Mouse (Mus musculus) intestine, embryonic 14.5 days (tissue): ENCODE data around the gene Alox12b. TPM values are rescaled to one million over a fixed set of nuclear protein-coding genes. Genes with fewer than 3 reads are reported as not detected.
A peak's percentile ranks its signal among the peaks of the same experiment; 100 is the strongest.

Experiments used
- ATAC-seq: fragments of 200-750 bp; cut with Nextera tagmentation; replicated peaks from 2 replicates; pipeline ENCODE4 v1.8.0; 2017; ENCODE audit warnings: low read depth, moderate number of reproducible peaks, moderate TSS enrichment, moderate library complexity; ENCODE audit not compliant: low FRiP score, low TSS enrichment
- DNase-seq: peaks from one replicate; pipeline ENCODE4 v3.0.0-alpha.2; 2018; ENCODE audit warnings: low spot score
- H3K27ac ChIP-seq: fragments of 300-500 bp; sonication (generic); 2 replicates; pipeline ENCODE4 v1.5.1; 2014; ENCODE audit warnings: low read depth, mild to moderate bottlenecking, control low read depth
- H3K27me3 ChIP-seq: fragments of 300-500 bp; sonication (generic); replicated peaks from 2 replicates; pipeline ENCODE4 v1.6.1; 2014; ENCODE audit warnings: low read length, control low read depth; ENCODE audit not compliant: control insufficient read depth, insufficient read depth
- H3K36me3 ChIP-seq: fragments of 300-500 bp; sonication (generic); 2 replicates; pipeline ENCODE4 v1.6.1; 2014; ENCODE audit warnings: low read length, control low read depth; ENCODE audit not compliant: control insufficient read depth, insufficient read depth
- H3K4me1 ChIP-seq: fragments of 300-500 bp; sonication (generic); replicated peaks from 2 replicates; pipeline ENCODE4 v1.6.1; 2014; ENCODE audit warnings: low read length, control low read depth, mixed read lengths; ENCODE audit not compliant: control insufficient read depth, insufficient read depth
- H3K4me2 ChIP-seq: fragments of 300-500 bp; sonication (generic); 2 replicates; pipeline ENCODE4 v1.6.1; 2014; ENCODE audit warnings: low read length
- H3K4me3 ChIP-seq: fragments of 300-500 bp; sonication (generic); 2 replicates; pipeline ENCODE4 v1.5.1; 2014; ENCODE audit warnings: low read depth, low read length, control low read depth, mixed read lengths
- H3K9ac ChIP-seq: fragments of 300-500 bp; sonication (generic); 2 replicates; pipeline ENCODE4 v1.6.1; 2014; ENCODE audit warnings: mild to moderate bottlenecking, low read length
- H3K9me3 ChIP-seq: fragments of 300-500 bp; sonication (generic); 2 replicates; pipeline ENCODE4 v1.6.1; 2016; ENCODE audit warnings: low read length, control low read depth; ENCODE audit not compliant: control insufficient read depth
- WGBS: fragments of 180-500 bp; shearing (Covaris S2); extraction: QIAGEN DNeasy Blood & Tissue Kit; methylation state at CpG from one replicate; pipeline ENCODE4 v1.1.7; 2014; 5-methylcytosine and 5-hydroxymethylcytosine counted together
- polyA plus RNA-seq: library from polyadenylated mRNA; unstranded; fragments of >200 nt; fragmentation: Nextera tagmentation; extraction: Ambion mirVana; gene quantifications from 2 replicates; pipeline ENCODE4 v1.2.1, GENCODE M21; 2014

The Alox12b gene
- 0.12 and 0.28 TPM in 2 replicates for polyA plus RNA-seq

DNA sequence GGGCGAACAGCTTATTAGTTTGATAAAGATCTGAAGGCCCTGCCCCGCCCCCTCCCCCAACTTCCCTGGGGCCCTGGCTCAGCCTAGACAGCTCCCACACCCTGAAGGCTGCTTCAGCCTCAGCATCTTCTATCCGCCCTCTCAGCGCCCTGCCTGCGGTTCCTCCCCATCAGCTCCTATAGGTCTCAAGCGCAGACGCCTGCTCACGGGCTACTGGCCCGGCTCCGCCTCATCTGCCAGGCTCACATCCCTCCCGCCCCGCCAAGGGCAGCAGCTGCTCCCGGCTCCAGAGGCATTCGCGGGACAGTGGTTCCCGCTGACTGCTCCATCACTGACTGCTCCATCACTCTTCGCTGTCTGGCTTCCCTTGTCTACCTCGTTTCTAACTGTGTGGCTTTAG lies at the start of gene Alox12b:
Gene Alox12b (plus strand): TSS at position 190 of the 400 bp plus-strand sequence.
- WGBS = 5% methylated on average over 18 of the region's 18 CpGs
- Histone ChIP-seq H3K9ac (no peak within 1 kb of the TSS), H3K36me3 (no peaks in the 10 kb centered on the region), H3K27me3 (peaks cover 27% of the 10 kb centered on the region), H3K27ac (no peak within 1 kb of the TSS), H3K4me1 (0 out of 2 replicates have a peak, but pooled peaks cover 2% of the 10 kb centered on the region), H3K9me3 (no peaks in the 10 kb centered on the region), H3K4me2 (peak within 1 kb of the TSS; percentile 28; the same call in 1 of the 2 replicates), H3K4me3 (0 out of 2 replicates have a peak within 1 kb of the TSS, but pooled peaks have one; percentile 8)
- DNase-seq (peak; percentile 57), ATAC-seq (no peak; the same call in 1 of the 2 replicates)

- Histone ChIP-seq H3K4me1 (peaks cover 6% of the 10 kb centered on the region; the same call in 1 of the 2 replicates), H3K9ac (no peak overlapping the region), H3K9me3 (no peaks in the 10 kb centered on the region), H3K36me3 (peaks cover 64% of the 10 kb centered on the region), H3K4me3 (no peak overlapping the region), H3K27me3 (0 out of 2 replicates have a peak, but pooled peaks cover 3% of the 10 kb centered on the region), H3K4me2 (no peak overlapping the region), H3K27ac (no peak overlapping the region)
- no peak for DNase-seq
- ATAC-seq = no peak
- WGBS = 91% methylated on average over 11 of the region's 11 CpGs
Measured at GRCm38 (mm10) chr11:69107676-69108075, 49.1 kb upstream of the Alox12b start.

DNA sequence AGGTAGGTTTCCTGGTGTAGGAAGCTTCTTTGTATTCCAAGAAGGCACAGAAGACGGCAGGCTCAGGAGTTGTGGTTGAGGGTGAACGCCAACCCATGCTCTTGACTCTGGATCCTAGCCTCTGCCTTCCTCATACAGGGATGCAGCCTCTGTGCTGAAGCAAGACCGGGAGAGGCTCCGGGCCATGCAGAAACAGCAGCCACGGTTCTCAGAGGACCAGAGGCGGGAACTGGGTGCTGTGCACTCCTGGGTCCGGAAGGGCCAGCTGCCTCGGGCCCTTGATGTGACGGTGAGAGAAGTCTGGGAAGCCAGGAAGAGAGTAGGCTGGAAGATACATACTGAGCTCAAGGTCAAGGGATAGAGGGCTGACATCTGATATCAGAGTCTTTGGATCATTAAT lies 48.6 kb upstream of the Alox12b start:
- H3K36me3 ChIP-seq = peaks cover 58% of the 10 kb centered on the region
- H3K27me3 ChIP-seq = 0 out of 2 replicates have a peak, but pooled peaks cover 3% of the 10 kb centered on the region
- no peak overlapping the region for H3K4me2 ChIP-seq
- WGBS = 93% methylated on average over 9 of the region's 9 CpGs
- peaks cover 6% of the 10 kb centered on the region; the same call in 1 of the 2 replicates for H3K4me1 ChIP-seq
- H3K4me3 ChIP-seq = no peak overlapping the region
- no peaks in the 10 kb centered on the region for H3K9me3 ChIP-seq
- no peak overlapping the region for H3K27ac ChIP-seq
- ATAC-seq = no peak
- no peak overlapping the region for H3K9ac ChIP-seq
- DNase-seq = no peak

GRCm38 (mm10) chr11:69109032-69109900 lies 47.5 kb upstream of the Alox12b start:
- DNase-seq (no peak), ATAC-seq (no peak)
- Histone ChIP-seq H3K9me3 (no peaks in the 10 kb centered on the region), H3K27me3 (0 out of 2 replicates have a peak, but pooled peaks cover 6% of the 10 kb centered on the region), H3K9ac (no peak overlapping the region), H3K36me3 (peaks cover 48% of the 10 kb centered on the region), H3K4me1 (peaks cover 6% of the 10 kb centered on the region; the same call in 1 of the 2 replicates), H3K4me3 (no peak overlapping the region), H3K27ac (no peak overlapping the region), H3K4me2 (no peak overlapping the region)
- WGBS = 83% methylated on average over 13 of the region's 13 CpGs

DNA sequence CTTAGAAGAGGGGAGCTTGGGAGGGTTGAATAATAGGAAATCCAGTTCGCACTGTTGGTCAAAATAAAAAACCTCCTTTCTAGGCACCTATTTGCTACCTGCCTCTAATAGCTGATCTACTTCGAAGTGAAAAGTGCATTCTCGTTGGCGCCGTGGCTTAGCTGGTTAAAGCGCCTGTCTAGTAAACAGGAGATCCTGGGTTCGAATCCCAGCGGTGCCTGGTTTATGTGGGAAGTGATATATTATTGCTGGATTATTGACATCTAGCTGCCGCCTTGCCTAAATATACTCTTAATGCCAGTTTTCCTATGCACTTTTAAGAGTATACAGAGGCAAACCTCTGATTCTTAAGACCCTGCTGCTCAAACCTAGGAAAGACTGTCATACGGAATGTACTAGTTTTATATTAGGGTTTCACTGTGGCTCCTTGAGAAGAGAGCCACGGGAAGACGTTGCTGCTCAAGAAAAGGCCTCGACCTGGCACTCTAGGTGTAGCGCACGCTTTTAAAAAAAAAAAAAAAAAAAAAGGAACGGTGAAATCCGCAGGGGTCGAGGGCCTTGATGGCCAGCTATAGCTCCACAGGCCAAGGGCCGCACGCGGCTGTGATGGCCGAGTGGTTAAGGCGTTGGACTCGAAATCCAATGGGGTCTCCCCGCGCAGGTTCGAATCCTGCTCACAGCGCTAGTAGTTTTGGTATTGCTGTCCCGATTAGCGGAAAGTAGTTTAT lies 46.3 kb upstream of the Alox12b start:
- ATAC-seq = peak; percentile 62; the same call in 1 of the 2 replicates
- H3K4me1 ChIP-seq = peaks cover 6% of the 10 kb centered on the region; the same call in 1 of the 2 replicates
- H3K27me3 ChIP-seq = 0 out of 2 replicates have a peak, but pooled peaks cover 6% of the 10 kb centered on the region
- H3K36me3 ChIP-seq = peaks cover 36% of the 10 kb centered on the region
- H3K27ac ChIP-seq = no peak overlapping the region
- peak overlapping the region; percentile 53 for H3K9ac ChIP-seq
- peak overlapping the region; percentile 62 for H3K4me3 ChIP-seq
- DNase-seq = peak; percentile 100
- WGBS = under 1% methylated on average over 29 of the region's 30 CpGs
- H3K9me3 ChIP-seq = no peaks in the 10 kb centered on the region
- H3K4me2 ChIP-seq = peak overlapping the region; percentile 61

GRCm38 (mm10) chr11:69111051-69111810 lies 45.6 kb upstream of the Alox12b start:
- H3K9ac ChIP-seq = peak overlapping the region; percentile 53
- peaks cover 6% of the 10 kb centered on the region; the same call in 1 of the 2 replicates for H3K4me1 ChIP-seq
- H3K9me3 ChIP-seq = no peaks in the 10 kb centered on the region
- H3K27ac ChIP-seq = no peak overlapping the region
- peak overlapping the region; percentile 61 for H3K4me2 ChIP-seq
- H3K27me3 ChIP-seq = 0 out of 2 replicates have a peak, but pooled peaks cover 6% of the 10 kb centered on the region
- H3K36me3 ChIP-seq = peaks cover 29% of the 10 kb centered on the region
- WGBS = 5% methylated on average over 21 of the region's 21 CpGs
- DNase-seq (peak; percentile 59), ATAC-seq (no peak)
- peak overlapping the region; percentile 62 for H3K4me3 ChIP-seq

GRCm38 (mm10) chr11:69111865-69112264 lies 44.9 kb upstream of the Alox12b start:
- no peak overlapping the region for H3K27ac ChIP-seq
- 0 out of 2 replicates have a peak, but pooled peaks cover 6% of the 10 kb centered on the region for H3K27me3 ChIP-seq
- WGBS = 60% methylated on average over 4 of the region's 4 CpGs
- H3K36me3 ChIP-seq = peaks cover 25% of the 10 kb centered on the region
- ATAC-seq = no peak
- DNase-seq = no peak
- no peak overlapping the region for H3K4me3 ChIP-seq
- peak overlapping the region; percentile 61 for H3K4me2 ChIP-seq
- H3K9me3 ChIP-seq = no peaks in the 10 kb centered on the region
- peaks cover 6% of the 10 kb centered on the region; the same call in 1 of the 2 replicates for H3K4me1 ChIP-seq
- H3K9ac ChIP-seq = no peak overlapping the region
